Mouse (Mus musculus): ENCODE data around the gene Vamp5. TPM values are rescaled to one million over a fixed set of nuclear protein-coding genes. Genes with fewer than 3 reads are reported as not detected.

Gene Vamp5
- 10 to 100 TPM in 3 of 26 experiments, 1 to 10 TPM in 18, under 1 TPM in 5; 0.29 to 16.4 (median 4.4) TPM for total RNA-seq (2018; cell fraction: chromatin; rRNA removed)
- total RNA-seq (2018; cell fraction: cytosol; rRNA removed) = 10 to 100 TPM in 16 of 26 experiments, 1 to 10 TPM in 10; 6.1 to 16.4 (median 11.1) TPM
- total RNA-seq (2018; cell fraction: nucleus; rRNA removed) = 10 to 100 TPM in 2 of 26 experiments, 1 to 10 TPM in 23, under 1 TPM in 1; 0.91 to 10.4 (median 5.2) TPM
- 4.9 to 8.1 TPM (median 6.9 TPM) in 3 replicates for polyA plus RNA-seq (2018)

- no peaks in the 10 kb centered on the region for H3K79me2 ChIP-seq (ENCODE audit: inconsistent target)
- 3% methylated on average over 35 of the region's 49 CpGs for WGBS (ENCODE audit: missing documents)
- H3K36me3 ChIP-seq (ENCODE audit: inconsistent target) = peaks cover 9% of the 10 kb centered on the region
- H3K4me3 ChIP-seq (ENCODE audit: inconsistent target) = peak within 1 kb of the TSS; percentile 39
- H3K27ac ChIP-seq = no peak within 1 kb of the TSS
These were observed at the start of gene Vamp5 for GRCm38 (mm10) chr6:72380131-72380770. Gene Vamp5 (minus strand): TSS chr6:72380468.

GRCm38 (mm10) chr6:72429061-72429842, 49.0 kb upstream of the Vamp5 start:
- 89% methylated on average over 21 of the region's 21 CpGs for WGBS (ENCODE audit: missing documents)
- H3K36me3 ChIP-seq (ENCODE audit: inconsistent target) = peaks cover 55% of the 10 kb centered on the region

GRCm38 (mm10) chr6:72428036-72428435, 47.8 kb upstream of the Vamp5 start:
- 61% methylated on average over 8 of the region's 8 CpGs for whole genome bisulfite sequencing (ENCODE audit: missing documents)
- H3K79me2 ChIP-seq (ENCODE audit: inconsistent target) = no peaks in the 10 kb centered on the region
- H3K4me3 ChIP-seq (ENCODE audit: inconsistent target) = no peak overlapping the region
- H3K27ac ChIP-seq = no peak overlapping the region
- H3K36me3 ChIP-seq (ENCODE audit: inconsistent target) = peaks cover 58% of the 10 kb centered on the region

More at GRCm38 (mm10) chr6:72429061-72429842, 49.0 kb upstream of the Vamp5 start:
- Histone ChIP-seq H3K27ac (no peak overlapping the region), H3K4me3 (ENCODE audit: inconsistent target) (no peak overlapping the region), H3K79me2 (ENCODE audit: inconsistent target) (no peaks in the 10 kb centered on the region)

- H3K36me3 ChIP-seq (ENCODE audit: inconsistent target) = peaks cover 53% of the 10 kb centered on the region
- no peak overlapping the region for H3K4me3 ChIP-seq (ENCODE audit: inconsistent target)
- 98% methylated on average over 11 of the region's 11 CpGs for WGBS (ENCODE audit: missing documents)
- no peaks in the 10 kb centered on the region for H3K79me2 ChIP-seq (ENCODE audit: inconsistent target)
- H3K27ac ChIP-seq = no peak overlapping the region
These were observed 45.4 kb upstream of the Vamp5 start for GRCm38 (mm10) chr6:72425646-72426045.

GRCm38 (mm10) chr6:72420901-72421300, 40.6 kb upstream of the Vamp5 start:
- peaks cover 55% of the 10 kb centered on the region for H3K36me3 ChIP-seq (ENCODE audit: inconsistent target)
- WGBS (ENCODE audit: missing documents) = 91% methylated on average over 10 of the region's 10 CpGs

GRCm38 (mm10) chr6:72419806-72420205, 39.5 kb upstream of the Vamp5 start:
- H3K36me3 ChIP-seq (ENCODE audit: inconsistent target) = peaks cover 44% of the 10 kb centered on the region

More at GRCm38 (mm10) chr6:72420901-72421300, 40.6 kb upstream of the Vamp5 start:
- H3K4me3 ChIP-seq (ENCODE audit: inconsistent target) = no peak overlapping the region
- H3K79me2 ChIP-seq (ENCODE audit: inconsistent target) = no peaks in the 10 kb centered on the region; the same call in 1 of the 2 replicates
- H3K27ac ChIP-seq = no peak overlapping the region

GRCm38 (mm10) chr6:72418279-72418678, 38.0 kb upstream of the Vamp5 start:
- H3K27ac ChIP-seq = no peak overlapping the region
- peaks cover 29% of the 10 kb centered on the region; the same call in 1 of the 2 replicates for H3K36me3 ChIP-seq (ENCODE audit: inconsistent target)
- H3K79me2 ChIP-seq (ENCODE audit: inconsistent target) = peaks cover 11% of the 10 kb centered on the region; the same call in 1 of the 2 replicates
- WGBS (ENCODE audit: missing documents) = 98% methylated on average over 4 of the region's 4 CpGs
- H3K4me3 ChIP-seq (ENCODE audit: inconsistent target) = no peak overlapping the region

More at GRCm38 (mm10) chr6:72419806-72420205, 39.5 kb upstream of the Vamp5 start:
- Histone ChIP-seq H3K4me3 (ENCODE audit: inconsistent target) (no peak overlapping the region), H3K27ac (no peak overlapping the region), H3K79me2 (ENCODE audit: inconsistent target) (peaks cover 5% of the 10 kb centered on the region; the same call in 1 of the 2 replicates)
- 83% methylated on average over 1 of the region's 1 CpGs for WGBS (ENCODE audit: missing documents)

GRCm38 (mm10) chr6:72415964-72416772, 35.9 kb upstream of the Vamp5 start:
- no peak overlapping the region for H3K27ac ChIP-seq
- H3K79me2 ChIP-seq (ENCODE audit: inconsistent target) = peaks cover 11% of the 10 kb centered on the region; the same call in 1 of the 2 replicates
- 94% methylated on average over 7 of the region's 7 CpGs for WGBS (ENCODE audit: missing documents)
- peaks cover 20% of the 10 kb centered on the region; the same call in 1 of the 2 replicates for H3K36me3 ChIP-seq (ENCODE audit: inconsistent target)
- H3K4me3 ChIP-seq (ENCODE audit: inconsistent target) = no peak overlapping the region

- no peak overlapping the region for H3K27ac ChIP-seq
- WGBS (ENCODE audit: missing documents) = 79% methylated on average over 5 of the region's 5 CpGs
- peaks cover 20% of the 10 kb centered on the region; the same call in 1 of the 2 replicates for H3K36me3 ChIP-seq (ENCODE audit: inconsistent target)
- peak overlapping the region; percentile 90; the same call in 1 of the 2 replicates for H3K4me3 ChIP-seq (ENCODE audit: inconsistent target)
- H3K79me2 ChIP-seq (ENCODE audit: inconsistent target) = peaks cover 11% of the 10 kb centered on the region; the same call in 1 of the 2 replicates
These were observed 34.9 kb upstream of the Vamp5 start for GRCm38 (mm10) chr6:72415181-72415580.

GRCm38 (mm10) chr6:72414076-72414756, 33.9 kb upstream of the Vamp5 start, which contains the start of gene Ggcx:
Gene Ggcx (plus strand): TSS chr6:72414308.
- WGBS (ENCODE audit: missing documents) = 2% methylated on average over 32 of the region's 33 CpGs
- H3K4me3 ChIP-seq (ENCODE audit: inconsistent target) = peak within 1 kb of the TSS; percentile 90
- peak within 1 kb of the TSS; percentile 42 for H3K27ac ChIP-seq
- H3K36me3 ChIP-seq (ENCODE audit: inconsistent target) = peaks cover 18% of the 10 kb centered on the region; the same call in 1 of the 2 replicates
- H3K79me2 ChIP-seq (ENCODE audit: inconsistent target) = peaks cover 11% of the 10 kb centered on the region; the same call in 1 of the 2 replicates

GRCm38 (mm10) chr6:72410518-72410917, 30.2 kb upstream of the Vamp5 start:
- Histone ChIP-seq H3K4me3 (ENCODE audit: inconsistent target) (no peak overlapping the region), H3K36me3 (ENCODE audit: inconsistent target) (no peaks in the 10 kb centered on the region), H3K27ac (no peak overlapping the region), H3K79me2 (ENCODE audit: inconsistent target) (peaks cover 11% of the 10 kb centered on the region; the same call in 1 of the 2 replicates)
- 18% methylated on average over 7 of the region's 7 CpGs for WGBS (ENCODE audit: missing documents)

- Histone ChIP-seq H3K4me3 (ENCODE audit: inconsistent target) (no peak overlapping the region), H3K36me3 (ENCODE audit: inconsistent target) (no peaks in the 10 kb centered on the region), H3K27ac (no peak overlapping the region), H3K79me2 (ENCODE audit: inconsistent target) (peaks cover 8% of the 10 kb centered on the region; the same call in 1 of the 2 replicates)
- WGBS (ENCODE audit: missing documents) = 50% methylated on average over 1 of the region's 1 CpGs
These were observed 29.7 kb upstream of the Vamp5 start for GRCm38 (mm10) chr6:72410003-72410402.

GRCm38 (mm10) chr6:72409567-72409966, 29.3 kb upstream of the Vamp5 start:
- no peaks in the 10 kb centered on the region for H3K36me3 ChIP-seq (ENCODE audit: inconsistent target)
- peaks cover 4% of the 10 kb centered on the region; the same call in 1 of the 2 replicates for H3K79me2 ChIP-seq (ENCODE audit: inconsistent target)
- H3K27ac ChIP-seq = no peak overlapping the region
- H3K4me3 ChIP-seq (ENCODE audit: inconsistent target) = no peak overlapping the region
- WGBS (ENCODE audit: missing documents) = 40% methylated on average over 3 of the region's 3 CpGs

Data from macrophage (primary cell).